Mouse (Mus musculus) thymus, postnatal 14 days (tissue): ENCODE data around the gene Calcb.
A peak's percentile ranks its signal among the peaks of the same experiment; 100 is the strongest.

ENCODE experiments used
- DNase-seq: peaks from one replicate; pipeline ENCODE4 v3.0.0; 2021

The Calcb gene

GRCm38 (mm10) chr7:114718300-114718699 lies at the start of gene Calcb:
TSS of gene Calcb (plus strand) at chr7:114718643.
- no peak for DNase-seq

- DNase-seq = no peak
Observed at GRCm38 (mm10) chr7:114671405-114671804, 47.0 kb upstream of the Calcb start.

GRCm38 (mm10) chr7:114672697-114673096 lies 45.7 kb upstream of the Calcb start:
- no peak for DNase-seq

GRCm38 (mm10) chr7:114692339-114692738 lies 26.1 kb upstream of the Calcb start:
- DNase-seq = peak; percentile 30

- DNase-seq = no peak
Observed at GRCm38 (mm10) chr7:114700871-114701270, 17.6 kb upstream of the Calcb start.

- no peak for DNase-seq
Observed at GRCm38 (mm10) chr7:114706716-114707115, 11.7 kb upstream of the Calcb start.

GRCm38 (mm10) chr7:114707398-114707797 lies 11.0 kb upstream of the Calcb start:
- no peak for DNase-seq

- DNase-seq = no peak
Observed at GRCm38 (mm10) chr7:114710419-114710818, 8.0 kb upstream of the Calcb start.

- no peak for DNase-seq
Observed at GRCm38 (mm10) chr7:114712523-114712922, 5.9 kb upstream of the Calcb start.

- DNase-seq = peak; percentile 30
Observed at GRCm38 (mm10) chr7:114719381-114720131, 1.1 kb downstream of the Calcb start.

GRCm38 (mm10) chr7:114729696-114730095 lies 11.3 kb downstream of the Calcb start:
- DNase-seq = peak; percentile 26

- DNase-seq = no peak
Observed at GRCm38 (mm10) chr7:114731175-114731574, 12.7 kb downstream of the Calcb start.

GRCm38 (mm10) chr7:114731700-114732099 lies 13.3 kb downstream of the Calcb start:
- DNase-seq = peak; percentile 33

GRCm38 (mm10) chr7:114736256-114736655 lies 17.8 kb downstream of the Calcb start:
- no peak for DNase-seq

GRCm38 (mm10) chr7:114738166-114738565 lies 19.7 kb downstream of the Calcb start:
- no peak for DNase-seq

- peak; percentile 68 for DNase-seq
Observed at GRCm38 (mm10) chr7:114740360-114741165, 22.1 kb downstream of the Calcb start.

GRCm38 (mm10) chr7:114743022-114743780 lies 24.8 kb downstream of the Calcb start, which contains the start of gene Insc:
TSS of gene Insc (plus strand) at chr7:114743694.
- DNase-seq = no peak

- no peak for DNase-seq
Observed at GRCm38 (mm10) chr7:114744639-114745245, 26.3 kb downstream of the Calcb start.

- peak; percentile 14 for DNase-seq
Observed at GRCm38 (mm10) chr7:114745481-114746271, 27.2 kb downstream of the Calcb start.

GRCm38 (mm10) chr7:114747596-114747995 lies 29.2 kb downstream of the Calcb start:
- DNase-seq = no peak

GRCm38 (mm10) chr7:114748239-114748638 lies 29.8 kb downstream of the Calcb start:
- no peak for DNase-seq

GRCm38 (mm10) chr7:114753471-114753870 lies 35.0 kb downstream of the Calcb start:
- DNase-seq = no peak
